Mouse (Mus musculus) liver, adult 10 weeks (tissue): Measurements from ENCODE around the gene Gm28539. TPM values are rescaled to one million over a fixed set of nuclear protein-coding genes. Genes with fewer than 3 reads are reported as not detected.

Source experiments
- polyA plus RNA-seq: library from polyadenylated mRNA; stranded (reverse); fragments of 350-450 nt; fragmentation: Illumina TruSeq; extraction: RNeasy Lipid Tissue Mini Kit (QIAGEN cat#74804); gene quantifications from one replicate; pipeline ENCODE4 v1.2.3, GENCODE M21; 2014; ENCODE audit warnings: low read depth, low replicate concordance

The Gm28539 gene
- polyA plus RNA-seq, result not detected

GRCm38 (mm10) chr16:18836468-18837208, at the start of gene Gm28539, which contains the start of gene 2510002D24Rik:
Gene Gm28539, plus strand, starts transcription at chr16:18836584.
Gene 2510002D24Rik, plus strand, starts transcription at chr16:18836578.

GRCm38 (mm10) chr16:18811468-18812384, 24.7 kb upstream of the Gm28539 start, which contains the start of the genes Ufd1 and Cdc45:
Gene Ufd1, plus strand, starts transcription at chr16:18811779.
Gene Cdc45, minus strand, starts transcription at chr16:18811987.

GRCm38 (mm10) chr16:18876442-18877308, 40.3 kb downstream of the Gm28539 start, which contains the start of the genes Mrpl40 and Hira:
Gene Mrpl40, minus strand, starts transcription at chr16:18876862.
Gene Hira, plus strand, starts transcription at chr16:18877037.

Other genes with a start within 250 kb of the Gm28539 start
- gene Tbx1, start 245.9 kb upstream of the Gm28539 start, polyA plus RNA-seq, result not detected
- gene Gp1bb, start 214.2 kb upstream of the Gm28539 start, polyA plus RNA-seq, result not detected
- gene Gm49601, start 210.2 kb upstream of the Gm28539 start, polyA plus RNA-seq, result not detected
- gene Sept5, start 206.6 kb upstream of the Gm28539 start, polyA plus RNA-seq, result not detected
- gene Cldn5, start 59.7 kb upstream of the Gm28539 start, polyA plus RNA-seq, result 0.37 TPM
- 41.2 TPM for gene Ufd1, start 24.8 kb upstream of the Gm28539 start, polyA plus RNA-seq
- gene Cdc45, start 24.6 kb upstream of the Gm28539 start, polyA plus RNA-seq, result 0.34 TPM
- 8.0 TPM for gene 2510002D24Rik, start within 50 bp of the Gm28539 start, polyA plus RNA-seq
- gene Mrpl40, start 40.3 kb downstream of the Gm28539 start, polyA plus RNA-seq, result 46.3 TPM
- gene Hira, start 40.5 kb downstream of the Gm28539 start, polyA plus RNA-seq, result 5.7 TPM